Mouse (Mus musculus): ENCODE data around the gene Speg.

Speg gene

GRCm38 (mm10) chr1:75442171-75442570 lies 67.1 kb downstream of the Speg start:
- DNase-seq (ENCODE audit: low read depth, low spot score): no peak

GRCm38 (mm10) chr1:75442811-75443210 lies 67.7 kb downstream of the Speg start:
- no peak for DNase-seq (ENCODE audit: low read depth, low spot score)

DNA sequence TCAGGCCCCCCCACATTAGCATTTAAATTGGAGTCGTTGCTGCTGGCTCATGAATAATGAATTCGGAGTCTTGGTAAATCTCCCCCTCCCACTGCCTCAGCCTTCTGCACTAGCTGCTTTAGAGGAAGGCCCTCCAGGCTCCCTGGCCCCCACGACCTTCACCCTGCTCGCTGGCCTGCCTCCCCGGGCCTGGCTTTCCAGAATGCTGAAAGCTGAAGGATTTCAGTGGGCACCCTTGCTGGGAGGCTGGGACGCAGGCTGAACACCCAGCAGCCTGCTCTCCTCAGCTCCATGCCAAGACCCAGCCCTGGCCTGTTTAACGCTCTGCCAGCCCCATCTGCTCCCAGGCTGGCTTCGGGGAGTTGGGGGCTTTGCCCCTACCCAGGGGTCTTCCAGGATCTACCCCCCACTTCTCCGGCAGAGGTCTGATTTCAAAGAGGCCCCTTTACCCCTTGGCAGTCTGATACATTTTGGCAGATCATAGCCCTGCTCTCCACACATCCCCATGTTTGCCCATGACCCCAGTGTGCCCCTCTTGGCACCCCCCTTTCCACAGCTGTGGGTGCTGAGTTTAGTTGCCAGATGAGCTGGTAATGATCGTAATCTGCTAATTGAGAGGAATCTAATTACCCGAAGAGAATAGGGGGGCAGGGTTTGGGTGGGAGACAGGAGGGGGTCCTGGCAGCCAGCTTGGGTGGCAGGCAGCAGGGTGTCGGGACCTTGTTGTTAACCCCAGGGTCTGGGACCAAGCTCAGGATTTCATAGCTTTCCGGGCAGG lies 68.3 kb downstream of the Speg start:
- no peak for DNase-seq (ENCODE audit: low read depth, low spot score)

DNA sequence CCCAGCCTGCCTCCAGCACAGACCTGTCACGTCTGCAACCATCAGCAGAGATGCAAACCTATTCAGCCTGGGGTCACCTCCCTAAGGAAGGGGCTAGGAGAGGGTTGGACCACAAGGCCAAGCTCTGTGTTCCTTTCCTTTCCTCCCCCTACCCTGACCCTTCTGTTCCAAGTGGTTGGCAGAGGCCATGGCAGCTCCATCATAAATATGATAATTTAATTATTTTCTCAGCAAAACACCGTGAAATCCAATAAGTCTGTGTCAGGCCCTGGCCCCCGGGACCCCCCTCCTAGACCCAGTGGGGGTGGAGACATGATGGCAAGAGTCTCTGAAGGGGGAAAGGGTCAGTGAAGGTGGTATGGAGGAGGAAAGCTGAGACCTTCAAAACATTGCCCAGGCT lies 69.1 kb downstream of the Speg start:
- no peak for DNase-seq (ENCODE audit: low read depth, low spot score)

GRCm38 (mm10) chr1:75445141-75445701 lies 70.1 kb downstream of the Speg start:
- peak; percentile 55 for DNase-seq (ENCODE audit: low read depth, low spot score)

- DNase-seq (ENCODE audit: low read depth, low spot score): no peak
These were observed 70.9 kb downstream of the Speg start for GRCm38 (mm10) chr1:75445751-75446611.

DNA sequence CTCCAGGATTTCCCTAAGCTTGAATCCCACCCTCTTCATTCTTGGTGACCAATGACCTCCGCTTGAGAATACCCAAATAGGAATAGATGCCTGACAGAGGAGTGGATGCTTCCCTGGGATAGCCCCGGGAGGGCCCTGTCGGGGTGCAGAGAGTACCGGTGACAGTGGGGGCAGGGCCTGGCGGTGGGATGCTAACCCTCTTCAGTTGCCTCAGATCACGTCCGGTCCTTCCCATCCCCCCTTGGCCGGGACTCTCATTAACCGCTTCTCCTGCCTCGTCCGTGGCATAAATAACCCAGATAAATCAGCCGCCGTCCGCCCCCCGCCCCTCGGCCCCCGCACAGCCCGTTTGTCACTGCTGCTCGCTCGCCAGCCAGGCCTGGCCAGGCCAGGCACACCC lies 71.6 kb downstream of the Speg start:
- no peak for DNase-seq (ENCODE audit: low read depth, low spot score)

- DNase-seq (ENCODE audit: low read depth, low spot score): no peak
These were observed 72.4 kb downstream of the Speg start for GRCm38 (mm10) chr1:75447265-75448051.

DNA sequence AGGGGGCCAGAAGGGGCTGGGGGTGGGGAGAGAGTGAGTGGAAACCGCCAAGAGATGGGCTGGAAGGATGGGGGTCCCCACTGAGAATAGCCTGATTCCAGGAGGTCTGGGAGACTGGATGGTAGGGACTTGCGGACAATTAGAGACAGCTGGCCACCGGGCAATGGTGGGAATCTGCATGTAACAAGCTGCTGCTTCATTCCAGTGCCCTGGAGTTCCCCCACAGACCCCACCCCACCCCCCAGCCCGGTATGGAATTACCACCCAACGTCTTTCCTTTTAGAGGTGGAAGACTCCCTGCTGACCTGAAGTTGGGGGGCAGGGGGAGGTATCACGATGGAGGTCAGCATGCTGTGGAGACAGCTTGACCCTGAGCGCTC lies 72.9 kb downstream of the Speg start:
- no peak for DNase-seq (ENCODE audit: low read depth, low spot score)

- DNase-seq (ENCODE audit: low read depth, low spot score): no peak
These were observed 73.8 kb downstream of the Speg start for GRCm38 (mm10) chr1:75448937-75449336.

DNA sequence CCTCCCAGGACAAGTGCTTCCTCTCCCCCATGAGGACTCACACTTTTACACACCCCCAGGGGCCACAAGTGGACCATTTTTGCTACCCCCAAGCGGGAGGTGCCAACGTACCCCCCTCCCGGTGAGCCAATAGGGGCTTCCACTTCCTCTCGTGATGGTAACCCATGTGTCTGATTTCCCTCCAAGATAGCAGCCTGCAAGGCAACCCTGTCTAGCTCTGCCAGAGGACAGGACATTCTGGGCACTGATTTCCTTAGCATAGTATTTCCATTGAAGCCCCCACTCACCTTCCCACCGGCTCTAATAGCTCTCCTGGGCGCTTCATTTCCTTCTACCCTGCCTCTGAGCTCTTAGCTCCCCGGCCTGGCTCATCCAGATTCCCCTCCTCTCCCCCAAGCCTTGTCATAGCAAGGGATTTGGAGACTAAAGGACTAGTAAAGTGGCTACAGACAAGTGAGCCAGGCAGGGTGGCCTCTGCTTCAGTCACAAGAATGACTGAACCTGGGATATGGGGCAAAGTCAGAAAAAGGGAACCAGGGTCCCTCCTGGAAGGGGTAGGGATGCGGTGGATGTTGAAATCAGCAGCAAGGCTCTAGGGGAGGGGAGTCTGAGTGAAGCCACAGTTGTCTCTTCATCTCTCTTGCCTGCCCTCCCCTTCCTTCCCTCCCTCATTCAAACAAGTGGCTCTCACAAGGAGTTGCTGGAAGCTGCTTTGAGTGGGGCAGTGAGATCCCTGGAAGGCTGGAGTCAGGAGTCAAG lies 74.5 kb downstream of the Speg start:
- no peak for DNase-seq (ENCODE audit: low read depth, low spot score)

DNA sequence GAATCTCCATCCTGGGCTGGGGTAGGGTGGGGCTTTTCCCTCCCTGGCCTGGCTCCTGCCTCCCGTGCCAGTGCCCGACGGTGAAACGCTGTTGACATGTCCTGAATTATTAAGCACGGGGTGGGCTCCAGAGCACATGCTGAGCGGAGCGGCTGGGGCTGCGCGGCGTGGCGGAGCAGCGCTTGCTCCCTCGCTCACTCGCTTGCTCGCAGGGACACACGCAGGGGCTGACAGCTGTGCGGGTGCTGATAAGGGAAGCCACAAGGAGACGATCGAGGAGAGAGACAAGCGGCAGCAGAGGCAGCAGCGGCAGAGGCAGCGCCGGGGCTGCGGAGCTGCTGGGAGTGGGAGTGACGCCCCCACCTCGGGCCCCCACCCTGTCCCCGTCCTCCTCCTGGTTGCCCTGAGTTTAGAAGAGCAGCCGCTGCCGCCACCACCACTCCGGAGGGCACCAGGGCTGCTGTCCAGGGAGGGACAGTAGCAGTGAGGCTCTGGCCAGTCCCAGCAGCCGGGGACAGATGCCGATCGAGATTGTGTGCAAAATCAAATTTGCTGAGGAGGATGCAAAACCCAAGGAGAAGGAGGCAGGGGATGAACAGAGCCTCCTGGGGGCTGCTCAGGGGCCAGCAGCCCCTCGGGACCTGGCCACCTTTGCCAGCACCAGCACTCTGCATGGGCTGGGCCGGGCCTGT lies 75.4 kb downstream of the Speg start, which contains the start of gene Asic4:
Asic4 (plus strand) TSS at position 123 of the 692 bp plus-strand sequence.
- DNase-seq (ENCODE audit: low read depth, low spot score): no peak

DNA sequence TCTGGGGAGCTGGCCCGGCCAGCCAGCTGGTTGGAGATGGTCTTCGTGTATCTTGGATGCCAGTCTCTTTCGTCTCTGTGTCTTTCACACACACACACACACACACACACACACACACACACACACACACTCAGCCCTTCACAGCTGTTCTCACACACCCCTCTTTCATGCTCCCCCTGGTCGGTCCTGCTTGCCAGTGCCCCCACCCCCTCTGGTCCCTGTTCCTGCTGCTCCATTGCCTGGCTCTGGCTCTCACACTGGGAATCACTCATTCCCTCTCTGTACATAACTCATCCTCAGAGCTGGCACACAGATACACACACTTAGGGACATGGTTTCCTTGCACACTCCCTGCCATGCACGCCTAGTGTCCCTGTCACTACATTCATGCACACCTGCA lies 76.8 kb downstream of the Speg start:
- no peak for DNase-seq (ENCODE audit: low read depth, low spot score)

- DNase-seq (ENCODE audit: low read depth, low spot score): no peak
These were observed 80.3 kb downstream of the Speg start for GRCm38 (mm10) chr1:75455433-75455832.

DNA sequence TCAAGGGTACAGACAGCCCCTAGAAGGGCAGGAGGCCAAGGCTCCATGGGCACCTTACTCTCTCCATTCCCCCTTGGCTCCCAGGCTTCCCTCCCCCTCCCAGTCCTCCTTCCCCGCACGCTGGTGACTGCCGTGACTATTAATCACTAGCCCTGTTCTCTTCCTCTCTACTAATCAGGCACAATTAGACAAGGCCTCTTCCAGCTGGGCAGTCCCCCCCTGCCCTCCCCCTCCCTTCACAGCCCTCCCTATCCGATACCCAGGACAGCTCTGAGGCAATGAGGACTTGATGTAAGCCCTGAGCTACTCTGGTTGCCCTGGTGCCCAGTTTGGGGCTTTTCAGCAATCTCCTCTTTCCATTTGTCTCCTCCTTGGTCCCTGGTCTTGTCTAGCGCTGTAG lies 80.9 kb downstream of the Speg start:
- no peak for DNase-seq (ENCODE audit: low read depth, low spot score)

- DNase-seq (ENCODE audit: low read depth, low spot score): no peak
These were observed 81.9 kb downstream of the Speg start for GRCm38 (mm10) chr1:75456746-75457564.

DNA sequence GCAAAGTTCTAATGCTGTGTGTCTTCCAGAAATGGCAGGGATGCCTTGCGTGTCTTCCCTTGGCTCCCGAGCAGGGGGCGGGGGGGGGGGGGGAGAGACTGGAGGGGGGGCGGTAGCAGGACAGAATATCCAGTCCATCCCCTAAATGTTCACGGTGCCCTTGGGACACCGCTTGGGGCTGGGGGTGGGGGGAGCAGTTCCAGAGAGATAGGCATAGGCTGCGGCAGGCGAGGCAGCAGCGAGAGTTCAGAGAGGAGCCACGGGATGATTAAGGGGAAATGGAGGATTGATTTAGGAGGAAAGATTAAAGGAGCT lies 82.6 kb downstream of the Speg start:
- no peak for DNase-seq (ENCODE audit: low read depth, low spot score)

- no peak for DNase-seq (ENCODE audit: low read depth, low spot score)
These were observed 83.1 kb downstream of the Speg start for GRCm38 (mm10) chr1:75458025-75458788.
